Mouse (Mus musculus) adrenal gland, postnatal 14 days (tissue): Measurements from ENCODE around the gene Ier2. TPM values are rescaled to one million over a fixed set of nuclear protein-coding genes. Genes with fewer than 3 reads are reported as not detected.
"Not testable (repeated sequence)": the region's sequence is repeated elsewhere in the genome, so short reads cannot be mapped to it uniquely, and the experiment has no call there.

ENCODE experiments used
- DNase-seq: peaks from one replicate; pipeline ENCODE4 v3.0.0; 2021; ENCODE audit warnings: mixed read lengths
- total RNA-seq: library from RNA; stranded (reverse); gene quantifications from 2 replicates; pipeline ENCODE4 v1.2.3, GENCODE M21; 2021

Ier2 gene
- total RNA-seq, 1 experiment from 2014 or later, result 55.7 TPM

DNA sequence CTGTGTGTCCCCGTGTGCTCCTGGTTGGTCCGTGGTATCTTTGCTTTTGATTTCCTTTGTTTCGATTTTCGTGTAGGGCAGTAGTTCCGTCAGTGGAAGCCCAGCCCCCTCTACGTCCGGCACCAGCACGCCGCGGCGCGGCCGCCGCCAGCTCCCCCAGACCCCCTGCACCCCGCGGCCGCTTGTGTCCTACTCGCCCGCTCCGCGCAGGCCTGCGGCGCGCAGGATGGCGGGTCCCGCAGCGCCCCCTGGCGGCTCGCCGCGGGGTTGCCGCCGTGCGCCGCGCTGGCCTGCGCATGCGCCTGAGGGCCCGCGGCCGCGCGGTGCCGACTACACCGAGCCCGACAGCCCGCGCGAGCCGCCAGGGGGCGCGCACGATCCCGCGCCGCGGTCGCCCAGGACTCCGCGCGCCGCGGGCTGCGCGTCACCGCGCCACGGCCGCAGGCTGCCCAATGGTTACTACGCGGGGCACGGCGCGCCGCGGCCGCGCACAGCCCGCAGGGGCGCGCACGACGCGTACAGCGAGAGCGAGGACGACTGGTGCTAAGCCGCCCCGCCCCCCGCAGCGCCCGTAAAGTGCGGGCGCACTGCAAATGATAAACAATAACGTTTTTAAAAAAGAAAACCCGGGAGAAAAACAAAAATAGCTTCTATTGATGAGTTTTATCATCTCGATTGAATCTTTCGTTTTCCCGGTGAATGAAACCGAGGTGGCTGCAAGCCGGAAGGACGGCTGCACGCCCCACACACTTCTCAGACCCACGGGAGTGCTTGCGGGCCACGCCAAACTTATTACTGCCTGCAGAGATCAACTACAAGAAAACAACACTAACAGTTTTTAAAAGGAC is 23.3 kb downstream of the Ier2 start:
- peak; percentile 96 for DNase-seq

DNA sequence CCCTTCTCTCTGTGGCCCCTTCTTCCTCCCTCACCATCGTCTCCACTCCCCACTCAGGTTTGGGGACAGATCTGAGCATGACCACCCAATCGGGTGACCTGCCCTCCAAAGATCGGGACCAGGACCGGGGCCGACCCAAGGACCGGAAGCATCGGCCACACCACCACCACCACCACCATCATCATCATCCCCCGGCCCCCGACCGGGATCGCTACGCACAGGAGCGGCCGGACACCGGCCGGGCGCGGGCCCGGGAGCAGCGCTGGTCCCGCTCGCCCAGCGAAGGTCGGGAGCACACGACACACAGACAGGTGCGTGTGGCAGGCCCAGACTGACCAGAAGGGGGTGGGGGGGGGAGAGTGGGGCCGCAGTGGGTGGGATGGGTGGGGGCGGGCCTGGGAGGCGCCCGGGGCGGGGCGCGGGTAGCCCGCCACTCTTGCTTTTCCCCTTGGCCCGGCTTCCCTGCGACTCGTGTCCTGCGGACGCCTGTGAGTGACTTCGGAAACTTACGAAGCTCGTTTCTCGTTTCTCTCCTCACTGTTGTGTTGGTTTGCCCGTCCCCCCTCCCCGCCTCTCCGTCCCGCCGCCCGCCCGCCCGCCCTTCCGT is 24.0 kb downstream of the Ier2 start:
- DNase-seq, result peak; percentile 54

DNA sequence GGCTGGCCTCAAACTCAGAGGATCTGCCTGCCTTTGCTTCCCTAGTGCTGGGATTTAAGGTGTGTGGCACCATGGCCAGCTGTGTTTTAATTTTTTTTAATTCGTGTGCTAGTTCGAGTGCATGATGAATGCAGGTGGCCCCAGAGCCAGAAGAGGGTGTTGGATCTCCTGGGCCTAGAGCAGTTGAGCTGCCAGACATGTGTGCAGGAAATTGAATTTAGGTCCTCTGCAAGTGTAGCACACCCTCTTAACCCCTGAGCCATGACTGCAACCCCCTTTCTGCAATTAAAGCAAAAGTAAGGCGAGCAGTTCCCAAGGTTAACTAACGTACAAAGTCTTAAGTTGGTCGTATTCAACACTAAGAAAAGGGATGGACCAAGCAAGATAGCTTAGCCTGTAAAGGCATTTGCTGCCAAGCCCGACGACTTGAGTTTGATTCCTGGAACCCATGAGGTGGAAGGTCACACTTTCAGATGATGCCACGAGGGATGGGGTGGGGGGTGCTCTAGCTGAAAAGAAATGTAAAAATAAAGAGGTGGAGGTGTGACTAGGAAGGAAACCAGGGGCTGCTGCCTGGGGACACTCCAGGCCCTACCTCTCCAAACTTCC is 24.6 kb downstream of the Ier2 start:
- DNase-seq, result no peak

DNA sequence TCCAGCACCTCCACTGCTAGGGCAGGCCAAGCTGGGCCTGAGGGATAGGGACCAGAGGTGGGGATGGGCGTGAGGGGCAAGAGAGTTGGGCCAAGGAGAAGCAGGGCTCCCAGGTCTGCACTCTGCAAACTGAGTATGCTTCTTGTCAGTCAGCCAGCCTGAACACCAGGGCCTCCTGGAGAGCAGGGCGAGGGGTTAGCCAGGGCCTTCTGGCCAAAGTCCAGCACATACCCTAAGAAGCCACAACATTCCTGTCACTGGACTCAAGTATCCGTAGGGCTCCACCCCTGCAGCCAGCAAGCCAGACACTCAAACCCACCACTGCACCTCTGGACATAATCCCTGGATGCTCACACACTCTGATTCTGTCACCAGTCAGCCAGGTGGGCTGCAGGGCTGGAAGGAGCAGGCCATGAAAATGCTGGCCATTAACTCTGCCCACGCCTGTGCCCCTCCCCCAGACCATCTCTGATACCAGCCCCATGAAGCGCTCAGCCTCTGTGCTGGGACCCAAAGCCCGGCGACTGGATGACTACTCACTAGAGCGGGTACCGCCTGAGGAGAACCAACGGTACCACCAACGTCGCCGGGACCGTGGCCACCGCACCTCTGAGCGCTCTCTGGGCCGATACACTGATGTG is 26.5 kb downstream of the Ier2 start:
- no peak for DNase-seq

DNA sequence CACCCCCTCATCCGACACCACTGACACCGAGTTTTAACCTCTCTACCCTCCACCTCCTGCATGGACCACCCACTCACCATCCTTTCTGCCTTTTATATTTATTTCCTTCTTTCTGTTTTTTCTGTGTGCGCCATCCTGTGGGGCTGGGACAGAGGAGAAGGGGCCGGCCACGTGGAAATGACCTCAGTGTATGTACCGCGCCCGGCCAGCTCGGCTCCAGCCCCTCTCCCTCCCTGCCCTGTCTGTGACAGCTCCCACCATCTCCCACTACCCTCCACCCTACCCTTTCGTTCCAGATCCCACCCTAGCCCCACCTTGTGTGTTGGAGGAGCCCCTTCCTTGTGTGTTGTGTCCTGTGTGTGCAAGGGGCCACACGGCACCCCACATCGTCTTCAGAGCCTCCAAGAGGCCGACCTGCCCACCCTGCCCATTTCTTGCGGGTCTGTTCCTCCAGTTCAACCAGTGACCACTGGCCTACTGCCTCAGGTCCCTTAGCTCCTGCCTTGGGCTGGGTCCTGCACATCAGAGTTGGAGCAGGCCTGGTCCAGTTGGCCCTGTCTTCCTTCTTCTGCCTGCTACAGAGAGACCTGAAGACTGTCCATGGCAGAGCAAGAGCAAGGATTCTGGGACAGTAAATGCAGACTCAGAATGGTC is 27.1 kb downstream of the Ier2 start:
- DNase-seq, result no peak

DNA sequence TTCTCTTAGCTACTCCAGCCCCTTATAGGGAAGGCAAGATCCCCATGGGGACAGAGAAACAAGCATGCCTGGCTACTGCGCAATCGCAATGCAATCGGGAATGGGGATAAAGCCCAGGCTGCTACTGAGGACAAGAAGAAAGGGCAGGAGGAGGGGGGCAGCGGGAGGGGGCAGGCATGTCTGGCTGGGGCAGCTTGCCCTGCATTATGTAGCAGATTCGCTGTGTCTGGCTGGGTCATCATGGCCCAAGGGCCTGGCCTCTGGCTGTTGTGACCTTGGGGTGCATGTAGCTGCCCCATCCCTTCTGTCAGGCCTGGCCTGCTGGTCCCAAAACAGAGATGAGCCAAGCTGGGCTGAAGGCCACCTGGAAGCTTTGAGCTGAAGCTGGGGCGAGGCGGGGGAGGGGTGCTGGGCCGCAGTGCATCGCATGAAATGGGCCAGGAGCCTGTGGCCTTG is 27.8 kb downstream of the Ier2 start:
- DNase-seq, result peak; percentile 90

DNA sequence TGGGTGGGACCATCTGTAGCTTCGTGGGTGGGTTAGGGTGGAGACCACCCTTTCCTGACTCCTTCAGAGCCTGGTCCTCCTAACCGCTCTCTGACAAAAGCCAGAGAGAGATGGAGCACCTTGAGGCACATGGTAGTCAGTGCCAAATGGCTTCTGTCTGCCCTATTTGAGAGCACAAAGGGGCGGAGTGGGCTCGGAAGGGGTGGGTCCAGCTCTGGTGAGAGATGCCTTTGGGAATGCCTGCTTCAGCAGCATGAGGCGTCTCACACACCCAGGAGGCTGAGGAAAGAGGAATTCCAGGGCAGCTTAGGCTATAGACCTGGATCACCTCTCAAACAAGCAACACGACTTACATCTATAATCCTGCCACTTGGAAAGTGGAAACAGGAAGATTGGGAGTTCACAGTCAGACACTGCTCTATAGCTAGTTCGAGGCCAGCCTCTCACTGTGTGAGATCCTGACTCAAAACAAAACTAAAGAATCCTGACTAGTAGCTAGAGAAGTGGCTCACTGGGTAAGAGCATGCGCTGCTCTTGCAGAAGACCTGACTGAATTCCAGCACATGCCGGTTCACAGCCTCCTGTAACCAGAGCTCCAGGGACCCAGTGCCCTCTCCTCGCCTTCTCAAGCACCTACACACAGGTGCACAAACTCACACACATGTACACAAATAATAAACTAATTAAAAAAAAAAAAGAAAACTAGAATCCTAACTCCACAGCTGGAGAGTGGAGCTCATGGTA is 28.6 kb downstream of the Ier2 start:
- no peak for DNase-seq

DNA sequence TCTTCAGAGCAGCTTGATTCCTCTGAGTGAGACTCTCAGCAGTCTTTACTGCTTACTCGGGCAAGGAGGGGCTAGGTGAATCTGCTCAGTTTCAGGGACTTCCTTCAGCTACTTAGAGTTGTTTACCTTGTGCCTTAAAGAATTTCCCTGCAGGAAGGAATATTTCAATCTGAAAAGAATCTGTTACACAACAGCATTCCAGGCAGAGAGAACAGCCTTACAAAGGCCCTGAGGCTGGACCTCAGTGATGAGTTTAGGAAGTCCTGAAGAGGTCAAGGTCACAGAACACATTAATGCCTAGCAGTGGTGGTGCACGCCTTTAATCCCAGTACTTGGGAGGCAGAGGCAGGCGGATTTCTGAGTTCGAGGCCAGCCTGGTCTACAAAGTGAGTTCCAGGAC is 30.8 kb downstream of the Ier2 start:
- DNase-seq, result no peak

DNA sequence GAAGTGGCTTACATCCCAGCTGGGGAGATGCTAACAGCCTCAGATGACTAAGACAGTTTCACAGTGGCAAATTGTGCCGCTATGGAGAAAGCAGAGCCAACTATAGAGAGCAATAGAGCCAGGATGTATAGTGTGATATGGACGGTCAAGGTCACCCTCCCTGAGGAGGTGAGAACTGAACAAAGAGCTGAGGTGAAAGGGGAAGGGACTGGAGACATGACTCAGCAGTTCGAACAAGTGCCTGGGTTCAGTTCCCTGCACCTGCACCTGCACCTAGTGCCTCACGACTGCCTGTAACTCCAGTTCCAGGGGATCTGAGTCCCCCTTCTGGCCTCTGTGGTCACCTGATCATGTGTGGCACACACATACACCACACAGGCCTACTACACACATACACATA is 32.5 kb downstream of the Ier2 start:
- no peak for DNase-seq

DNA sequence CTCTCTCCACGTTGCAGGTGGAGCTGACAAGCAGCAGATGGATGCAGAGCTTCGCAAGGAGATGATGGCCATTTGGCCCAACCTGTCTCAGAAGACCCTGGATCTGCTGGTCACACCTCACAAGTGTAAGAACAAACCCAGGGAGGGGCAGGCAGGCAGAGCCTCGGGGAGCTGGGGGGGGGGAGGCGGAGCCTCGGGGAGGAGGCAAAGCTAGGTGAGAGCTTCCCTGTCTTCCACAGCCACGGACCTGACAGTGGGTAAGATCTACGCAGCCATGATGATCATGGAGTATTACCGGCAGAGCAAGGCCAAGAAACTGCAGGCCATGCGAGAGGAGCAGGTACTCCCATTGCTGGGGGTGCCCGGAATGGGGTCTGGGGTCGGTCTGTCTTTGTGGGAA is 33.1 kb downstream of the Ier2 start:
- DNase-seq, result no peak

DNA sequence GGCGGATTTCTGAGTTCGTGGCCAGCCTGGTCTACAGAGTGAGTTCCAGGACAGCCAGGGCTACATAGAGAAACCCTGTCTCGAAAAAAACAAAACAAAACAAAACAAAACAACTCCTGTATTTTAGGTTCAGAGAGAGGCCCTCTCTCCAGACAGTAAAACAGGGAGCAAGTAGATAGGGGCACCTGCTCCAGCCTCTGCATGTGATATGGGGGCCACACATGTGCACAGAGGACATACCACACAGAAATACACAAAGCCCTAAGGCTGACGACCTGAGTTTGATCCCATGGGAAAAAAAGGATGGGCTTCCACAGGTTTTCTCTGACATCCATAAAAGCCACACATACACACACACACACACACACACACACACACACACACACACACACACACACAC is 39.2 kb downstream of the Ier2 start:
- DNase-seq, result not testable (repeated sequence)

DNA sequence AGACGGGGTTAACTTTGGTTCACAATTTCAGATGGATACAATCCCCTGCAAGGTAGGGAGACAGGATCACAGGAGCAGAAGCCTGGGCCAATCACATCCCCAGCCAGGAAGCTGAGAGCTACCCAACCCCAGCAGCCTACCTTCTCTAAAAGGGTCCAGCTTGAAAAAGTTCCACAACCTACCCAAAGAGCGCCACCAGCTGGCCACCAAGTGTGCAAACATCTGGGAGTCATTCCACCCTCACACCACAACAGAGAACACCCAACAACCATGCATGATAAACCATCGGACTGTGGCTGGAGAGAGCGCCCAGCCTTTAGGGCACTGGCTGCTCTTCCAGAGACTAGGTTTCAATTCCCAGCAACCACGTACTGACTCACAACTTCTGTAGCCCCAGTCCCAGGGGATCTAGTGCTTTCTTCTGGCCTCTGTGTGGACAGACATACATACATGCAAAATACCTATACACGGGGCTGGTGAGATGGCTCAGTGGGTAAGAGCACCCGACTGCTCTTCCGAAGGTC is 41.5 kb downstream of the Ier2 start:
- no peak for DNase-seq

DNA sequence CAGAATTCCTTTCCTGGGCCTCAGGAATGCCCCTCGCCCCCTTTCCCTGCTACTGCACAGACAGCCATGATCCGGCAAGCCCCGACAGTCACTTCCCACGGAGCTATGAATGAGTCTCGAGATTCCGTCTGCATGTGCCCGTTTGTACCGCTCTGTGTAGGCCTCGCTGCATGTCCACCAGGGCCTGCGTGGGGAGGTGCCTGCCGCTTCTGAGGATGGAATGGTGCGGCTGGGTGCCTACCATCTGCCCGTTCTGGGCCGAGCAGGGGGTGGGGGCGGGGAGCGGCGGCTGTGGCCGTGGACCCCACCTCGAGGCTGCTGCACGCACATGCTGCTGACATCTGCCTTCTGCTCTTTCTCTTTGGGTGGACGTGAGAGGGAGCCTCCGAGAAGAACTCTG is 45.6 kb downstream of the Ier2 start:
- DNase-seq, result no peak

DNA sequence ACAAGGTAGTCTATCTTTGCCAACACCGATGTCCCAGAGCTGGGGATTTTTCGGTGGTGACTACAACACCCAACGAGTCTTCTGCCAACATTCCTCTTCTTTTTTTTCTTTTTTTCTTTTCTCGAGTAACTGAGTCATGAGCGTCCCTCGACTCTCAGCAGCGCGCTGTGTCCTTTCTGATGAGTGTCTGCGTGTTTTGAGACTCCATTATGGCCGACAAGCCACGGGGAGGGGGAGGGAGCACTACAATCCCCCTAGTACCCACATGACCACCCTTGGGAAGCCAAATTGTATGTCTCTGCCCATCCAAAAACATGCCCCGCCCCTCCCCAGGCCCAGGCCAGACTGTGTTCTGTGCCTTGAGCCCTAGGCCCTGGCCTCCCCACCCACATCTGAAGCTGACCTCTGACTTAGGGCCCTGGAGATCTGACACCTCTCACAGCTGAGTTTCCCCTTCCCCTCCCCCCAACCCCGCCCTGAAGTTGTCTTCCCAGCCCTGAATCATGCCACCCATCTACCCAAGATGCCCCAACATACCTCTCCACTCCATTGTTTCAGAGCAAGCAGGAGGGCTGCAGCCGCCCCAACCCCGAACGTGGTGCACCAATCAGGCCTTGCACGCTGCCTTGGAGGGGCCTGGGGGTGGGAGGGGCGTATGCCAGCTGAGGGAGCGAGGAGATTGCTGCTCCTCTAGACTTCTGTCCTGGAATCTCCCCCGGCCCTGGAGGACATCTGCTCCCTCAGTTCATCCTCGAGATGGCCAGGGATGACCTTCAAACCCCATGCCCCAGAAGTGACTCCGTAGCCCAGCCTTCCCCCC is 46.8 kb downstream of the Ier2 start:
- DNase-seq, result no peak

DNA sequence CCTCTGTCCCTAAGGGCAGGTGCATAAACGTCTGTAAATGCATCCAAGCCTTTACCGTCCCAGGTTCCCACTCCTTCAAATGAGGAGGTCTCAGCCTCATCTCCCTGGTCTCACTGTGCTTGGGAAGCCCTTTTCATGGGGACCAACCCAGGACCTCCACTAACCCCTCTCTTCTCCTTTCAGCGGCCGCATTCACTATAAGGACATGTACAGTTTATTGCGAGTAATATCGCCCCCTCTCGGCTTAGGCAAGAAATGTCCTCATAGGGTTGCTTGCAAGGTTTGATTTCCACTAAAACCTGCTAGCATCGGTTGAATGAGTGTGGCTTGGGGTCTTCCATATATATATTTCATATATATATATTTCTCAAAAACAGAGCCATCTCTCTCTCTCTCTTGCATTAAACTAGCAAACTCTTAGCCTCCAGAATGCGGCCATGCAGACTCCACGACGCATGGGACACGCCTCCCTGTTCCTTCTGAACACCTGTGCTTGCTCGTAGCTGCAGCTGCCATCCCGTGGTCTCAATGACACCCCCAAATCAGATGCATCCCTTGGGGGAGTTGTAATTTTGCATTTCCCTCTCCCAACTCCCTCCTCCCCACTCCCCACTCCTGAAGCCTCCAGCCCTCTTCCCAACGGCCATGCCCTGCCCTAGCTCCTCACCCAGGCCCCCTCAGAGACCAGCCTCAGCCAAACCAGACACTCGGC is 48.0 kb downstream of the Ier2 start:
- DNase-seq, result no peak
